Mouse (Mus musculus) brain, embryonic 14.5 days (tissue): ENCODE data around the gene Pabpn1l.

Experiments
- CTCF ChIP-seq: fragments of 200-500 bp; IDR thresholded peaks from 2 replicates; pipeline ENCODE4 v1.5.1; 2012; ENCODE audit warnings: inconsistent platforms, mild to moderate bottlenecking, moderate library complexity, borderline replicate concordance; ENCODE audit not compliant: insufficient read depth, insufficient read length; ENCODE audit errors: extremely low read depth
- POLR2A ChIP-seq: fragments of 200-500 bp; IDR thresholded peaks from 2 replicates; pipeline ENCODE4 v1.6.1; 2012; ENCODE audit warnings: mild to moderate bottlenecking, inconsistent platforms, borderline replicate concordance; ENCODE audit not compliant: poor library complexity, insufficient read depth, insufficient read length, severe bottlenecking; ENCODE audit errors: extremely low read depth

DNA sequence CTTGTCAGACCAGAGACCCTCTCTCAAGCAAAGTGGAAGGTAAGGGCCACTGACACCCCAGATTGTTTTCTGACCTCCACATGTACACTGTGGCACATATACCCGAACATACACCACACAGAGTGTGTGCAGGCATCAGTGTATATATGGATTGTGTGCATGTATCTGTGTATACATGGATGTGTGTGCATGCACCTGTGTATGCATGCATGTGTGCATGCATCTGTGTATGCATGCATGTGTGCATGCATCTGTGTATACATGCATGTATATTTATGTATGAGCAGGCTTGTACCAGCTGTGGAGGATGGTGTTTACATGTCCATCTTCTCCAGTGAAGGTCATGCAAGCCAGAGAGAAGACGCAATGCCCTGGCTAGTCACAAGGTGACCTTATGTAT lies 39.4 kb upstream of the Pabpn1l start:
- TF ChIP-seq CTCF: no peak
- no peak for TF ChIP-seq POLR2A
